Mouse (Mus musculus): Measurements from ENCODE around the gene Zfand5. TPM values are rescaled to one million over a fixed set of nuclear protein-coding genes. Genes with fewer than 3 reads are reported as not detected.

The Zfand5 gene
- polyA plus RNA-seq (2015; fragmentation: Nextera tagmentation; extraction: Ambion mirVana) = 166 and 180 TPM in 2 replicates

DNA sequence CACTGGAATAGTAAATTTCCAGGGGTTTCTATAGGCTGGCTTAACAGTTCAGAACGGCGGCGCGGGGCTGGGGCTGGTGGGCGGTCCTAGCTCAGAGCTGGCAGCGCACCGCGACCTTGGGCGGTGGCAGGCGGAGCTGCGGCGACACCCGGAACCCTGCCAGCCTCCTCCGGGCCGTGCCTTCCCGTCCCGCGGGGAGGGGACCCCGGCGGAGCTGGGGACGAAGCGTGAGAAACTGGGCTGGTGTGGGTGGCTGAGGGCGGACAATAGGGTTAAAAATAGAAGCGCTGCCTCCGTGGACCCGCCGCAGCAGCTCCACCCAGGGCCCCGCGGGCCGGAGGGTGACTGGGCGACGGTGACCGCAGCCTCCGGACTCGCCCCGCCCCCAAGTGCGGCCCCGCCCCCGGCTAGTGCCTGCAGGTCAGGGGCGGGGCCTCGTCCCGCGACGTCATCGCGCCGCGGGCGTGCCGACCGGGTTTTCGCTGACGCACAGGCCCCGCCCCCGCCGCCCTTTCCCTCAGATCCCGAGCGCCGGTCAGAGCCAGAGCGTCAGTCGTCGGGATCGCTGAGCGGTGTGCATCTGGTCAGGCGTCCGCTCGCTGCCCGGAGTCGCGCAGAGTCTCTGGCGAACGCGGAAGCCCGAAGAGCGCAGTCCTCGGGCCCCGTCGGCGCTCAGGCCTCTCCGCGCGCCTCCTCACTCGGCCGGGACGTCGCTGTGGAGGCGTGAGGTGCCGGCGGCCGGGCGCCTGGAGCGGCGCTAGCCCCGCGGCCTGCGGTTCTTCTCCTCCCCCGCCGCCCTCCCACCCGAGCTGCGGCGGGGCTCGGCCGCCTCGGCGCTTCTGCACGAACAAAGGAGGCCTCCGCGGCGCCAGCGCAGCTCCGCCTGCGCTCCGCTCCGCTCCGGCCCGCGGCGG lies at the start of gene Zfand5:
Gene Zfand5 (plus strand): TSS at position 538 of the 914 bp plus-strand sequence.

Other genes starting within 250 kb of the Zfand5 start
- 0.92 and 1.1 TPM in 2 replicates for gene Gda, start 201.2 kb downstream of the Zfand5 start, polyA plus RNA-seq (2015; fragmentation: Nextera tagmentation; extraction: Ambion mirVana)

Measured in neural tube, postnatal 0 days (tissue).